Mouse (Mus musculus): ENCODE measurements around the gene Cdk19.

Gene Cdk19

GRCm38 (mm10) chr10:40443806-40444357, 104.5 kb downstream of the Cdk19 start:
- no peak for DNase-seq (ENCODE audit: low spot score)

GRCm38 (mm10) chr10:40444586-40444985, 105.2 kb downstream of the Cdk19 start:
- no peak for DNase-seq (ENCODE audit: low spot score)

- DNase-seq (ENCODE audit: low spot score), result no peak
Observed at GRCm38 (mm10) chr10:40446088-40446604, 106.8 kb downstream of the Cdk19 start.

- DNase-seq (ENCODE audit: low spot score), result no peak
Observed at GRCm38 (mm10) chr10:40446630-40447029, 107.3 kb downstream of the Cdk19 start.

- DNase-seq (ENCODE audit: low spot score), result no peak
Observed at GRCm38 (mm10) chr10:40447295-40447694, 107.9 kb downstream of the Cdk19 start.

- no peak for DNase-seq (ENCODE audit: low spot score)
Observed at GRCm38 (mm10) chr10:40447921-40448320, 108.6 kb downstream of the Cdk19 start.

- no peak for DNase-seq (ENCODE audit: low spot score)
Observed at GRCm38 (mm10) chr10:40448444-40448843, 109.1 kb downstream of the Cdk19 start.

GRCm38 (mm10) chr10:40449571-40449970, 110.2 kb downstream of the Cdk19 start:
- no peak for DNase-seq (ENCODE audit: low spot score)

GRCm38 (mm10) chr10:40450171-40450570, 110.8 kb downstream of the Cdk19 start:
- DNase-seq (ENCODE audit: low spot score), result no peak

- DNase-seq (ENCODE audit: low spot score), result no peak
Observed at GRCm38 (mm10) chr10:40457116-40457515, 117.8 kb downstream of the Cdk19 start.

GRCm38 (mm10) chr10:40459141-40459540, 119.8 kb downstream of the Cdk19 start:
- DNase-seq (ENCODE audit: low spot score), result no peak

GRCm38 (mm10) chr10:40461362-40461761, 122.0 kb downstream of the Cdk19 start:
- no peak for DNase-seq (ENCODE audit: low spot score)

- DNase-seq (ENCODE audit: low spot score), result no peak
Observed at GRCm38 (mm10) chr10:40462257-40462656, 122.9 kb downstream of the Cdk19 start.

GRCm38 (mm10) chr10:40467174-40467911, 128.0 kb downstream of the Cdk19 start:
- no peak for DNase-seq (ENCODE audit: low spot score)

GRCm38 (mm10) chr10:40467912-40468254, 128.5 kb downstream of the Cdk19 start:
- no peak for DNase-seq (ENCODE audit: low spot score)

- no peak for DNase-seq (ENCODE audit: low spot score)
Observed at GRCm38 (mm10) chr10:40469145-40469544, 129.8 kb downstream of the Cdk19 start.

GRCm38 (mm10) chr10:40476535-40477285, 137.3 kb downstream of the Cdk19 start:
- DNase-seq (ENCODE audit: low spot score), result no peak

- no peak for DNase-seq (ENCODE audit: low spot score)
Observed at GRCm38 (mm10) chr10:40477426-40478075, 138.2 kb downstream of the Cdk19 start.

GRCm38 (mm10) chr10:40478626-40479025, 139.3 kb downstream of the Cdk19 start:
- DNase-seq (ENCODE audit: low spot score), result no peak

- no peak for DNase-seq (ENCODE audit: low spot score)
Observed at GRCm38 (mm10) chr10:40479216-40479615, 139.9 kb downstream of the Cdk19 start.

- no peak for DNase-seq (ENCODE audit: low spot score)
Observed at GRCm38 (mm10) chr10:40479621-40480193, 140.3 kb downstream of the Cdk19 start.

- DNase-seq (ENCODE audit: low spot score), result no peak
Observed at GRCm38 (mm10) chr10:40481534-40481933, 142.2 kb downstream of the Cdk19 start.

Measured in layer of hippocampus, adult 11-12 months (tissue).